Mouse (Mus musculus) retina, postnatal 7 days (tissue): Measurements from ENCODE around the gene Utp6.
"Not testable (repeated sequence)": the region's sequence is repeated elsewhere in the genome, so short reads cannot be mapped to it uniquely, and the experiment has no call there.

Experiments used
- DNase-seq: peaks from one replicate; pipeline ENCODE4 v3.0.0-alpha.2; 2012; ENCODE audit warnings: low read depth, low spot score

Utp6 gene

GRCm38 (mm10) chr11:79962125-79962876, at the start of gene Utp6:
Gene Utp6 (minus strand): TSS chr11:79962390.
- peak; percentile 100 for DNase-seq

GRCm38 (mm10) chr11:79994271-79994988, 32.2 kb upstream of the Utp6 start:
- DNase-seq, result no peak

- DNase-seq, result no peak
Observed at GRCm38 (mm10) chr11:79993356-79994270, 31.4 kb upstream of the Utp6 start.

GRCm38 (mm10) chr11:79992592-79993355, 30.6 kb upstream of the Utp6 start, which contains the start of gene Suz12:
Gene Suz12 (plus strand): TSS chr11:79993106.
- DNase-seq, result peak; percentile 97

- DNase-seq, result no peak
Observed at GRCm38 (mm10) chr11:79992035-79992591, 29.9 kb upstream of the Utp6 start.

- no peak for DNase-seq
Observed at GRCm38 (mm10) chr11:79991600-79991999, 29.4 kb upstream of the Utp6 start.

- DNase-seq, result no peak
Observed at GRCm38 (mm10) chr11:79990120-79990519, 27.9 kb upstream of the Utp6 start.

- no peak for DNase-seq
Observed at GRCm38 (mm10) chr11:79987896-79988295, 25.7 kb upstream of the Utp6 start.

GRCm38 (mm10) chr11:79986886-79987285, 24.7 kb upstream of the Utp6 start:
- DNase-seq, result no peak

- not testable (repeated sequence) for DNase-seq
Observed at GRCm38 (mm10) chr11:79977747-79978146, 15.6 kb upstream of the Utp6 start.

- DNase-seq, result not testable (repeated sequence)
Observed at GRCm38 (mm10) chr11:79977061-79977460, 14.9 kb upstream of the Utp6 start.

- DNase-seq, result not testable (repeated sequence)
Observed at GRCm38 (mm10) chr11:79976645-79977044, 14.5 kb upstream of the Utp6 start.

- no peak for DNase-seq
Observed at GRCm38 (mm10) chr11:79976222-79976621, 14.0 kb upstream of the Utp6 start.

- DNase-seq, result no peak
Observed at GRCm38 (mm10) chr11:79975377-79975776, 13.2 kb upstream of the Utp6 start.

- DNase-seq, result no peak
Observed at GRCm38 (mm10) chr11:79973626-79974476, 11.7 kb upstream of the Utp6 start.

- DNase-seq, result no peak
Observed at GRCm38 (mm10) chr11:79973133-79973532, 10.9 kb upstream of the Utp6 start.

- DNase-seq, result no peak
Observed at GRCm38 (mm10) chr11:79967752-79968151, 5.6 kb upstream of the Utp6 start.

GRCm38 (mm10) chr11:79965896-79966295, 3.7 kb upstream of the Utp6 start:
- DNase-seq, result no peak

- DNase-seq, result no peak
Observed at GRCm38 (mm10) chr11:79963212-79963974, 1.2 kb upstream of the Utp6 start.
